Mouse (Mus musculus) stomach, embryonic 14.5 days (tissue): ENCODE measurements around the gene Hist1h3d. TPM values are rescaled to one million over a fixed set of nuclear protein-coding genes. Genes with fewer than 3 reads are reported as not detected.
A peak's percentile ranks its signal among the peaks of the same experiment; 100 is the strongest.
"Not testable (repeated sequence)": the region's sequence is repeated elsewhere in the genome, so short reads cannot be mapped to it uniquely, and the experiment has no call there.

Experiments used
- ATAC-seq: fragments of 200-750 bp; cut with Nextera tagmentation; 2 replicates; pipeline ENCODE4 v1.8.0; 2017; ENCODE audit warnings: low read depth, moderate TSS enrichment; ENCODE audit not compliant: insufficient number of reproducible peaks, insufficient read depth, low FRiP score
- H3K27ac ChIP-seq: fragments of 300-500 bp; sonication (generic); 2 replicates; pipeline ENCODE4 v1.5.1; 2014; ENCODE audit warnings: mild to moderate bottlenecking, low read length, moderate library complexity, mixed read lengths
- H3K27me3 ChIP-seq: fragments of 300-500 bp; sonication (generic); 2 replicates; pipeline ENCODE4 v1.6.1; 2014; ENCODE audit warnings: low read length, control low read depth, mixed read lengths; ENCODE audit not compliant: control insufficient read depth, insufficient read depth
- H3K36me3 ChIP-seq: fragments of 300-500 bp; sonication (generic); 2 replicates; pipeline ENCODE4 v1.6.1; 2014; ENCODE audit warnings: mild to moderate bottlenecking, control low read depth, low read length, moderate library complexity, mixed read lengths; ENCODE audit not compliant: control insufficient read depth, insufficient read depth
- H3K4me1 ChIP-seq: fragments of 300-500 bp; sonication (generic); 2 replicates; pipeline ENCODE4 v1.6.1; 2014; ENCODE audit warnings: low read length, control low read depth, mixed read lengths; ENCODE audit not compliant: control insufficient read depth, insufficient read depth
- H3K4me2 ChIP-seq: fragments of 300-500 bp; sonication (generic); replicated peaks from 2 replicates; pipeline ENCODE4 v1.6.1; 2014; ENCODE audit warnings: low read depth, low read length, control low read depth
- H3K4me3 ChIP-seq: fragments of 300-500 bp; sonication (generic); 2 replicates; pipeline ENCODE4 v1.5.1; 2014; ENCODE audit warnings: low read depth, low read length, control low read depth
- H3K9ac ChIP-seq: fragments of 300-500 bp; sonication (generic); replicated peaks from 2 replicates; pipeline ENCODE4 v1.6.1; 2014; ENCODE audit warnings: low read depth, mild to moderate bottlenecking, control low read depth, low read length, moderate library complexity, mixed read lengths
- H3K9me3 ChIP-seq: fragments of 300-500 bp; sonication (generic); 2 replicates; pipeline ENCODE4 v1.6.1; 2016; ENCODE audit warnings: low read depth, low read length, control low read depth; ENCODE audit not compliant: control insufficient read depth
- WGBS: fragments of 180-500 bp; shearing (Covaris S2); extraction: QIAGEN DNeasy Blood & Tissue Kit; methylation state at CpG from one replicate; pipeline ENCODE4 v1.1.7; 2014; 5-methylcytosine and 5-hydroxymethylcytosine counted together
- polyA plus RNA-seq: library from polyadenylated mRNA; unstranded; fragments of >200 nt; fragmentation: Nextera tagmentation; extraction: Ambion mirVana; gene quantifications from 2 replicates; pipeline ENCODE4 v1.2.1, GENCODE M21; 2014

Gene Hist1h3d
- polyA plus RNA-seq, 1 experiment from 2014 or later, result 16.2 TPM

DNA sequence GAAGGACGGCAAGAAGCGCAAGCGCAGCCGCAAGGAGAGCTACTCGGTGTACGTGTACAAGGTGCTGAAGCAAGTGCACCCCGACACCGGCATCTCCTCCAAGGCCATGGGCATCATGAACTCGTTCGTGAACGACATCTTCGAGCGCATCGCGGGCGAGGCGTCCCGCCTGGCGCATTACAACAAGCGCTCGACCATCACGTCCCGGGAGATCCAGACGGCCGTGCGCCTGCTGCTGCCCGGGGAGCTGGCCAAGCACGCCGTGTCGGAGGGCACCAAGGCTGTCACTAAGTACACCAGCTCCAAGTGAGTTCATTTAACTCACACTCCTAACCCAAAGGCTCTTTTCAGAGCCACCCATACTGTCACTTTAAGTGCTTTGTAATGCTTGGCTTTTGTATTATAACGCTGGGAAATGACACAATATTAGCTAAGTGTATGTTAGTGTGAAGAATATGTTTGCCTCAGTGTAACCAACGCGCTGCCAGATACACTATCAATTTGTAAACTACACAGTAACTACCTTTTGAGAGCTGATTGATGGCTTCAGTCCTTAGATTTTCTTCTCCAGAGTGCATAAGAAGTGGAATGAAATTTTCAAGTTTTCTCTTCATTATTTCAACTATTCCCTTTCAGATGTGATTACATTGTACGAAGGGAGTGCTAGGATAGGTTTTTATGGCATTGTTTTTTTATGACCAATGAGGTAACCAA, 3.9 kb upstream of the Hist1h3d start:
- not testable (repeated sequence) for ATAC-seq, H3K4me1 ChIP-seq, H3K36me3 ChIP-seq, H3K27me3 ChIP-seq, H3K9me3 ChIP-seq
- Histone ChIP-seq H3K4me3 (peak overlapping the region; percentile 27), H3K27ac (peak overlapping the region; percentile 94), H3K9ac (peak overlapping the region; percentile 22), H3K4me2 (peak overlapping the region; percentile 41)
- WGBS, result 0% methylated on average over 9 of the region's 34 CpGs

DNA sequence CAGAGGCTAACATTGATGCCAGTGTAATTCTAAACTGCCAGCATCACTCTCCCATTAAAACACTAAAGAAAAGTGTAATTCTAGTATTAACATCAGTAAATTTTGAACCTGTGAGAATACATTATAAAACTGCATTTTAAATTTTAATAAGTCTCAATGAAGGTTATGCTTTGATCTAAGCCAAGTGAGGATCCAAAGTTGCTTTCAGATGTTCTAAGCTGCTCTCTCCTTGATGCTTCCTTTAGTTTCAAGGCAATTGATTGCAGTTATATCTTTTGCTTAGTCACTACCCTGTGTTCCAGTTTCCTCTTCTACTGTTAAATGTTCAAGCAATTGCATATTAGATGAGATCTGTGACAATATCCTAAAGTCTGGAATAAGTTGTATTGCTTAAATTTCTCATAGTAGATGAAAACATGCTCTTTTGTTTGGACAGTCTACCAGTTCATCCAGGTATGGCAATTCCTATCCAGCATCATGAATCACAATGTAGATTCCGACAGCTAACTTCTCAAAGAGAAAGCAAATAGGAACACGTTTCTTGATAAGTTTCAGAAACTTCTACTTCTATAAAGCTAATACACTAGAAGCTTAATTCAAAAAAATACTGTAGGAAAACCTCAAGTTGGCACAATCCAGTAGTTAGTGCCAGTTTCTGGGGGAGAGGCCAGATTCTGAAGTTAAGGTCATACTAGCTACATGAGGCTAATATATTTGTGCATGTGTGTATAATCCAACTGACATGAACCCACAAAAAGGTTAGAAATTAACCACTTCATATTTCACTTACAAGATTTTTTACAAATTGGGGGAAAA, 3.1 kb upstream of the Hist1h3d start:
- Histone ChIP-seq H3K9ac (peak overlapping the region; percentile 22), H3K36me3 (no peaks in the 10 kb centered on the region), H3K27ac (peak overlapping the region; percentile 94), H3K4me1 (peaks cover 7% of the 10 kb centered on the region; the same call in 1 of the 2 replicates), H3K9me3 (no peaks in the 10 kb centered on the region), H3K27me3 (no peaks in the 10 kb centered on the region), H3K4me2 (peak overlapping the region; percentile 41), H3K4me3 (peak overlapping the region; percentile 27)
- no peak for ATAC-seq
- WGBS, result 23% methylated on average over 2 of the region's 2 CpGs

DNA sequence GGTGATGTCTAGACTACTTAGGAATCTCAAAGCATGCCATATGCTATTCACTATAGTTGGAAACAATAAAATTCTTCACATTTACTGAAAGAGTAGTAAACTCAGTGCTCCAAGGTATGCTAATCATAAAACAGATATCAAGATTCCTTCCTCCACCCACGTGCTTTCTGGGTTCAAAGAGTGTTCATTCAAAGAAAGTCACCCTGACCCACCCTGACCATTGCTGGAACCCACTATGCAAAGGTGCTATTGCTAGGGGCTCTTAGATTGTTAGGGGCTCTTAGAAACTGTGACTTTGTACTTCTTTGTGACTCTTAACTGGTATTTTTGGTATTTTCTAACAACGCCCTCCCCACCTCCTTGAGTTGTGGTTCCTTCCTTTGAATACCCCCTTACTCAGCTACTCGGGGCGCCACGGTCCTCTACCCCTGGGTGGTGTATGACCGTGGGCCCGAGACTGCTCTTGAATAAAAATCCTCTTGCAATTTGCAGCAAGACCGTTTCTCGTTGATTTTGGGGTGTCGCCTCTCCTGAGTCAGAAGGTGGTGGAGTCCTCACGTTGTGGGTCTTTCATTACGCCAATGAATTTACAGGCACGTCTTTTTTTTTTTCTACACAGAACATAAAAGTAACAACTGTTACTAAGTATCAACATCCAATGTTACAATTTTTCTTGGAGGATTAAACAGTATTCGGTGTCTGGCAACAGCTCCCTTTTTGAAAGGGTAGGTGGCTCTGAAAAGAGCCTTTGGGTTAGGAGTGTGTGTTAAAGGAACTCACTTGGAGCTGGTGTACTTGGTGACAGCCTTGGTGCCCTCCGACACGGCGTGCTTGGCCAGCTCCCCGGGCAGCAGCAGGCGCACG, 2.3 kb upstream of the Hist1h3d start:
- peak overlapping the region; percentile 27 for H3K4me3 ChIP-seq
- 6% methylated on average over 18 of the region's 20 CpGs for WGBS
- H3K4me1 ChIP-seq, result not testable (repeated sequence)

DNA sequence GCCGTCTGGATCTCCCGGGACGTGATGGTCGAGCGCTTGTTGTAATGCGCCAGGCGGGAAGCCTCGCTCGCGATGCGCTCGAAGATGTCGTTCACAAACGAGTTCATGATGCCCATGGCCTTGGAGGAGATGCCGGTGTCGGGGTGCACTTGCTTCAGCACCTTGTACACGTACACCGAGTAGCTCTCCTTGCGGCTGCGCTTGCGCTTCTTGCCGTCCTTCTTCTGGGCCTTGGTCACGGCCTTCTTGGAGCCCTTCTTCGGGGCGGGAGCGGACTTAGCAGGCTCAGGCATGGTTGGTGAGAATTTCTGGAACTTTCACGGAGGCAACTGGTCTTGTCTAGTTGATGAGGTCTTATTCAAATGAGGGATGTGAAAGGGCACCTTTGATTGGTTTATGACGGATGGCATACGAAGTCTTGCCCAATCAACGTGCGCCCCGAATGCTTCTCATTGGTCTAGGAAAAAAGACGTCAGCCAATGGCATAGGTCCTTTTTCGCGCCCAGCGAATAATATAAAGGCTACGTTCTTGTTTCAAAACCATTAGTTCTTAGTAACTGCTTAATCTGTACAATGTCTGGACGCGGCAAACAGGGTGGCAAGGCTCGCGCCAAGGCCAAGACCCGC, 1.6 kb upstream of the Hist1h3d start, which contains the start of the genes Hist1h2bf and Hist1h2ad:
Gene Hist1h2bf (minus strand): TSS at position 299 of the 627 bp plus-strand sequence.
Gene Hist1h2ad (plus strand): TSS at position 484 of the 627 bp plus-strand sequence.
- H3K9ac ChIP-seq, result peak within 1 kb of the TSS; percentile 42
- H3K9me3 ChIP-seq, H3K4me1 ChIP-seq, H3K27me3 ChIP-seq, H3K36me3 ChIP-seq: not testable (repeated sequence)
- H3K4me3 ChIP-seq, result peak within 1 kb of the TSS; percentile 42
- WGBS, result under 1% methylated on average over 33 of the region's 42 CpGs
- peak within 1 kb of the TSS; percentile 60 for H3K4me2 ChIP-seq
- H3K27ac ChIP-seq, result peak within 1 kb of the TSS; percentile 94
- ATAC-seq, result peak; percentile 92

More for the DNA sequence above, 2.3 kb upstream of the Hist1h3d start:
- H3K27ac ChIP-seq, result peak overlapping the region; percentile 94
- not testable (repeated sequence) for ATAC-seq, H3K27me3 ChIP-seq, H3K36me3 ChIP-seq, H3K9me3 ChIP-seq
- peak overlapping the region; percentile 22 for H3K9ac ChIP-seq
- peak overlapping the region; percentile 41 for H3K4me2 ChIP-seq

DNA sequence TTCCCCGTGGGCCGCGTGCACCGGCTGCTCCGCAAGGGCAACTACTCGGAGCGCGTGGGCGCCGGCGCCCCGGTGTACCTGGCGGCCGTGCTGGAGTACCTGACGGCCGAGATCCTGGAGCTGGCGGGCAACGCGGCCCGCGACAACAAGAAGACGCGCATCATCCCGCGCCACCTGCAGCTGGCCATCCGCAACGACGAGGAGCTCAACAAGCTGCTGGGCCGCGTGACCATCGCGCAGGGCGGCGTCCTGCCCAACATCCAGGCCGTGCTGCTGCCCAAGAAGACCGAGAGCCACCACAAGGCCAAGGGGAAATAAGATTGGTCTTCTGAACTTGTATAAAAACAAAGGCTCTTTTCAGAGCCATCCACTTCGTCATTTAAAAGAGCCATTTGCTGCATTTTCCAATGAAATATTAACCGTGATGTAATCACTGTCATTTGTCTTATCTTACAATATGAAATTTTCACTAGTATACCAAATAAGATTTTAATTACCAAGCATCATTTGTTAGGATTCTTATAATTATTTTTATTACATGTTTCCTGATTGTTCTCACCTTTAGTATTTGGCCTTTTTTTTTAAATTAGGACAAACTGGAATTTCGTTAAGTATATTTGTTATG, 905 bp upstream of the Hist1h3d start:
- peak overlapping the region; percentile 42; the same call in 1 of the 2 replicates for H3K9ac ChIP-seq
- H3K4me3 ChIP-seq, result peak overlapping the region; percentile 42
- not testable (repeated sequence) for H3K27me3 ChIP-seq, H3K4me1 ChIP-seq, H3K36me3 ChIP-seq, ATAC-seq, H3K9me3 ChIP-seq
- 0% methylated on average over 5 of the region's 39 CpGs for WGBS
- peak overlapping the region; percentile 60 for H3K4me2 ChIP-seq
- peak overlapping the region; percentile 94 for H3K27ac ChIP-seq

DNA sequence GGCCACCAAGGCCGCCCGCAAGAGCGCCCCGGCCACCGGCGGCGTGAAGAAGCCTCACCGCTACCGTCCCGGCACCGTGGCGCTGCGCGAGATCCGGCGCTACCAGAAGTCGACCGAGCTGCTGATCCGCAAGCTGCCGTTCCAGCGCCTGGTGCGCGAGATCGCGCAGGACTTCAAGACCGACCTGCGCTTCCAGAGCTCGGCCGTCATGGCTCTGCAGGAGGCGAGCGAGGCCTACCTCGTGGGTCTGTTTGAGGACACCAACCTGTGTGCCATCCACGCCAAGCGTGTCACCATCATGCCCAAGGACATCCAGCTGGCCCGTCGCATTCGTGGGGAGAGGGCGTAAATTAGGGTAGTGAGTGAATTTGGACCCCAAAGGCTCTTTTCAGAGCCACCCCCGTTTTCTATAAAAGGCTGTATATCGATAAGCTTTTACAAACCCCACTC, 326 bp downstream of the Hist1h3d start:
- Histone ChIP-seq H3K9ac (peak overlapping the region; percentile 69), H3K4me3 (peak overlapping the region; percentile 42), H3K4me2 (peak overlapping the region; percentile 60), H3K4me1 (peaks cover 10% of the 10 kb centered on the region; the same call in 1 of the 2 replicates), H3K27ac (peak overlapping the region; percentile 84)
- WGBS, result 1% methylated on average over 8 of the region's 40 CpGs
- H3K9me3 ChIP-seq, ATAC-seq, H3K36me3 ChIP-seq, H3K27me3 ChIP-seq: not testable (repeated sequence)

DNA sequence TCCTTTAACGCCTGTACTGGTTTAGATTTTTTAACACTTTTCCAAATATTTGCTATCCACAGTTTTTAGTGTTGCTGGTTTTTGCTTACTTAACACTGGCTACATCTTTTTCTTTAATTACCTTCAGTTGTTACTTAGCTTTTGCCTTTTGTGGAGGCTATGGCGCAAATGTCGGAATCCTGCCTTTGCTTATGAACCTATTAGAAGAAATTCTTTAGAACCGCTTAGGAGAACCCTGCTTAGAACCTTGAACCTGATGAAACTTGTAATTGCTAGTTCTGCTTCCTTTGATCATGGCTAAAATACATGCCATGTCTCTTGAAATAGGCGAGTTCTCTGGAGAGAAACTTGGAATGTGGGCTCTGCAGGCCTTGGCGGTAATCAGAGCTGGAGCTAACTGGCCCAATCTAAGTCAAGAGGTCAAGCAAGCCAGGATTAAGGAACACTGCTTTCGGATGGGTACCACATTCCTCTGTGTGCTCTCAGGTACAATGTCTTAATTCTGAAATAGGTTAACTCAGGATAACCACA, 853 bp downstream of the Hist1h3d start:
- no peak for ATAC-seq

More for the DNA sequence above, 853 bp downstream of the Hist1h3d start:
- Histone ChIP-seq H3K9me3 (no peaks in the 10 kb centered on the region), H3K4me1 (peaks cover 10% of the 10 kb centered on the region; the same call in 1 of the 2 replicates), H3K9ac (peak overlapping the region; percentile 69), H3K27ac (peak overlapping the region; percentile 84), H3K36me3 (no peaks in the 10 kb centered on the region), H3K27me3 (no peaks in the 10 kb centered on the region), H3K4me3 (peak overlapping the region; percentile 42), H3K4me2 (peak overlapping the region; percentile 60)
- 4% methylated on average over 7 of the region's 7 CpGs for WGBS
